Mouse (Mus musculus) CH12.LX (cell line): ENCODE results near the gene Kirrel3. TPM values are rescaled to one million over a fixed set of nuclear protein-coding genes. Genes with fewer than 3 reads are reported as not detected.

Source experiments
- DNase-seq: peaks from one replicate; pipeline ENCODE4 v3.0.0-alpha.2; 2013; ENCODE audit errors: extremely low read depth
- H3K27ac ChIP-seq: 2 replicates; pipeline ENCODE4 v1.5.1; 2012; ENCODE audit warnings: low read depth, mild to moderate bottlenecking, control low read depth, moderate library complexity; ENCODE audit not compliant: insufficient read depth
- H3K27me3 ChIP-seq: replicated peaks from 2 replicates; pipeline ENCODE3; 2012; ENCODE audit warnings: inconsistent platforms
- H3K36me3 ChIP-seq, 2 experiments: replicated peaks in 1 of 2; 2 replicates each; pipeline versions ENCODE3 to v1.6.1; 2012; ENCODE audit warnings: inconsistent platforms in 1 of 2, low read length in 1 of 2, mild to moderate bottlenecking in 1 of 2, mixed read lengths in 1 of 2, moderate library complexity in 1 of 2; ENCODE audit not compliant: control insufficient read depth in 1 of 2, insufficient read depth in 1 of 2
- H3K4me1 ChIP-seq, 2 experiments: 2 replicates each; pipeline ENCODE4 v1.6.1; 2012; ENCODE audit warnings: inconsistent platforms in 1 of 2, moderate library complexity in 1 of 2; ENCODE audit not compliant: insufficient read depth in 2 of 2, control insufficient read depth in 1 of 2
- H3K4me2 ChIP-seq: 2 replicates; pipeline ENCODE4 v1.6.1; 2012; ENCODE audit warnings: low read depth, mild to moderate bottlenecking, control low read depth; ENCODE audit not compliant: poor library complexity, insufficient read depth, severe bottlenecking
- H3K4me3 ChIP-seq, 3 experiments: fragments of 150-350 bp in 1 of 3; sonication (generic) in 1 of 3; replicated peaks in 1 of 3; 2 replicates each; pipeline versions ENCODE3 to v1.5.1; 2011 to 2012; ENCODE audit warnings: low read depth in 2 of 3, low read length in 2 of 3, mild to moderate bottlenecking in 2 of 3, moderate library complexity in 2 of 3, control low read depth in 1 of 3, improper control_type of control experiment in 1 of 3, inconsistent platforms in 1 of 3, mixed read lengths in 1 of 3; ENCODE audit not compliant: poor library complexity in 1 of 3
- H3K79me2 ChIP-seq: replicated peaks from 2 replicates; pipeline ENCODE4 v1.6.1; 2012; ENCODE audit warnings: mild to moderate bottlenecking, moderate library complexity; ENCODE audit not compliant: control insufficient read depth, poor library complexity, insufficient read depth, severe bottlenecking; ENCODE audit errors: extremely low read depth
- H3K9ac ChIP-seq: 2 replicates; pipeline ENCODE4 v1.6.1; 2012; ENCODE audit warnings: low read depth, mild to moderate bottlenecking, control low read depth, moderate library complexity; ENCODE audit not compliant: insufficient read depth
- H3K9me3 ChIP-seq: replicated peaks from 2 replicates; pipeline ENCODE3; 2012; ENCODE audit warnings: low read length, inconsistent platforms, mixed read lengths
- CHD2 ChIP-seq: IDR thresholded peaks from 2 replicates; pipeline ENCODE4 v1.6.1; 2011; ENCODE audit warnings: low read length, improper control_type of control experiment
- CTCF ChIP-seq, 2 experiments: IDR thresholded peaks in 1 of 2; conservative IDR thresholded peaks in 1 of 2; 2 replicates each; pipeline ENCODE4 v1.5.1; 2011 to 2012; ENCODE audit warnings: low read depth in 2 of 2, low read length in 2 of 2, improper control_type of control experiment in 1 of 2, inconsistent platforms in 1 of 2, mild to moderate bottlenecking in 1 of 2, moderate library complexity in 1 of 2
- E2F4 ChIP-seq: IDR thresholded peaks from 2 replicates; pipeline ENCODE4 v1.6.1; 2011; ENCODE audit warnings: low read depth, low read length, improper control_type of control experiment; ENCODE audit not compliant: insufficient replicate concordance
- ELF1 ChIP-seq: IDR thresholded peaks from 2 replicates; pipeline ENCODE4 v1.6.1; 2014; ENCODE audit warnings: low read depth, mild to moderate bottlenecking, inconsistent platforms, low read length, improper control_type of control experiment
- EP300 ChIP-seq: IDR thresholded peaks from 2 replicates; pipeline ENCODE4 v1.6.1; 2011; ENCODE audit warnings: low read length, improper control_type of control experiment
- ETS1 ChIP-seq: conservative IDR thresholded peaks from 2 replicates; pipeline ENCODE4 v1.6.1; 2012; ENCODE audit warnings: low read depth, mild to moderate bottlenecking, inconsistent platforms, low read length, improper control_type of control experiment, moderate library complexity
- JUND ChIP-seq: conservative IDR thresholded peaks from 2 replicates; pipeline ENCODE4 v1.6.1; 2011; ENCODE audit warnings: low read depth, low read length, improper control_type of control experiment
- MAFK ChIP-seq: IDR thresholded peaks from 2 replicates; pipeline ENCODE4 v1.6.1; 2011; ENCODE audit warnings: low read length, improper control_type of control experiment; ENCODE audit not compliant: insufficient replicate concordance
- MAZ ChIP-seq: IDR thresholded peaks from 2 replicates; pipeline ENCODE4 v1.6.1; 2012; ENCODE audit warnings: low read depth, mild to moderate bottlenecking, inconsistent platforms, low read length, improper control_type of control experiment, moderate library complexity
- MEF2A ChIP-seq: IDR thresholded peaks from 2 replicates; pipeline ENCODE4 v1.6.1; 2014; ENCODE audit warnings: low read depth, mild to moderate bottlenecking, inconsistent platforms, low read length, improper control_type of control experiment, borderline replicate concordance
- NELFE ChIP-seq: IDR thresholded peaks from 2 replicates; pipeline ENCODE4 v1.6.1; 2011; ENCODE audit warnings: low read depth, low read length, improper control_type of control experiment
- NRF1 ChIP-seq: IDR thresholded peaks from 2 replicates; pipeline ENCODE4 v1.6.1; 2014; ENCODE audit warnings: low read depth, mild to moderate bottlenecking, inconsistent platforms, low read length, improper control_type of control experiment, moderate library complexity
- POLR2AphosphoS2 ChIP-seq: IDR thresholded peaks from 2 replicates; pipeline ENCODE4 v1.6.1; 2011; ENCODE audit warnings: low read depth, low read length, improper control_type of control experiment
- RCOR1 ChIP-seq: conservative IDR thresholded peaks from 2 replicates; pipeline ENCODE4 v1.6.1; 2012; ENCODE audit warnings: low read depth, mild to moderate bottlenecking, inconsistent platforms, low read length, improper control_type of control experiment
- SIN3A ChIP-seq: IDR thresholded peaks from 2 replicates; pipeline ENCODE4 v1.6.1; 2012; ENCODE audit warnings: low read length, improper control_type of control experiment, inconsistent platforms
- SMC3 ChIP-seq: IDR thresholded peaks from 2 replicates; pipeline ENCODE4 v1.6.1; 2011; ENCODE audit warnings: low read depth, low read length, improper control_type of control experiment
- TBP ChIP-seq: conservative IDR thresholded peaks from 2 replicates; pipeline ENCODE4 v1.6.1; 2011; ENCODE audit warnings: low read depth, low read length, improper control_type of control experiment
- ZC3H11A ChIP-seq: IDR thresholded peaks from 2 replicates; pipeline ENCODE4 v1.6.1; 2012; ENCODE audit warnings: low read depth, mild to moderate bottlenecking, inconsistent platforms, low read length, improper control_type of control experiment
- ZMIZ1 ChIP-seq: IDR thresholded peaks from 2 replicates; pipeline ENCODE4 v1.6.1; 2012; ENCODE audit warnings: low read depth, mild to moderate bottlenecking, inconsistent platforms, low read length, improper control_type of control experiment
- dilution Hi-C: fragments of 300-500 bp; cut with MboI; formaldehyde crosslinking; loops from 2 replicates; pipeline ENCODE4 v1.14.3; 2020; ENCODE audit warnings: low sequenced_read_pairs; ENCODE audit not compliant: extremely low pct_unique_long_range_greater_than_20kb, extremely low pct_ligation_motif_present
- in situ Hi-C: fragments of 300-500 bp; cut with MboI; formaldehyde crosslinking; loops from 3 replicates; pipeline ENCODE4 v1.14.3; 2019; ENCODE audit warnings: low sequenced_read_pairs, low pct_ligation_motif_present, low pct_unique_long_range_greater_than_20kb, mixed read lengths
- polyA plus RNA-seq: library from polyadenylated mRNA; unstranded; fragments of >175 nt; gene quantifications from 2 replicates; pipeline ENCODE4 v1.2.1, GENCODE M21; 2012; ENCODE audit warnings: low read depth; ENCODE audit not compliant: insufficient read length
- total RNA-seq, 2 experiments: library from RNA; depleted of rRNA; stranded (reverse); fragments of 300-350 nt in 1 of 2; fragments of >200 nt in 1 of 2; gene quantifications; 2 replicates each; pipeline ENCODE4 v1.2.3; 2012 to 2014

The Kirrel3 gene
- total and polyA plus RNA-seq, 3 experiments, result not detected

DNA sequence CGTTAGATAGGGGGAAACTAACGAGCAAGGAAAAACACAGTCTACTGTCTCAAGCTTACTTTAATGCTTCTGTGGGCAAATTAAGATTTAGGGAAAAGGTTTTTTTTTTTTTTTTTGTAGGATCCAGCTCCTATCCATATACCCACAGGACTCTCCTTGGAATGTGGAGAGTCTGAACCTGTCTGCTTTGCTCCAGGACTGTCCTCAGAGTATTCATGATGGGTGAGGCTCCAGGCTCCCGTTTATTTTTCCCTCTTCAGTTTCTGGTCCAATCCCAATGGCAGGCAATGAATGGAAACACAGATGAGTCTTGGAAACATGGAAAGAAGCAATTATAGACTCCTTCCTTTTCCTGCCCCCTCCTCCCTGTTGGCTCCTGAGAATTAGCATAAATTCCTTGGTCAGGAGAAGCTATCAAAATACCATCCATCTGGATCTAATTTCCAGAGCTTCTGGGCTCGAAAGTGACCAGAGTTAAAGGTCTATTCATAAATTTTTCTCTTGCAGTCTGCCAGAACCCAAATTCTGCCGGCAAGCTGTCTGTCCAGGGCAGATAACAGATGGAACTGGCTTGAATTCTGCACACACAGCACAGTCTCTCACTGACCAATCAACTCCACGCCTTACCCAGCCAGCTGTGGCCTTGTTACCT, 312.1 kb downstream of the Kirrel3 start:
- Histone ChIP-seq H3K9me3 (no peaks in the 10 kb centered on the region), H3K9ac (no peak overlapping the region), H3K4me3 (no peak overlapping the region), H3K27me3 (peaks cover 91% of the 10 kb centered on the region), H3K27ac (no peak overlapping the region), H3K4me1 (no peaks in the 10 kb centered on the region), H3K79me2 (no peaks in the 10 kb centered on the region), H3K36me3 (no peaks in the 10 kb centered on the region), H3K4me2 (no peak overlapping the region)
- dilution Hi-C loops, result no loop called here
- no peak for DNase-seq
- no peak for TF ChIP-seq MEF2A
- TF ChIP-seq NRF1, result no peak
- in situ Hi-C loops, result no loop called here

DNA sequence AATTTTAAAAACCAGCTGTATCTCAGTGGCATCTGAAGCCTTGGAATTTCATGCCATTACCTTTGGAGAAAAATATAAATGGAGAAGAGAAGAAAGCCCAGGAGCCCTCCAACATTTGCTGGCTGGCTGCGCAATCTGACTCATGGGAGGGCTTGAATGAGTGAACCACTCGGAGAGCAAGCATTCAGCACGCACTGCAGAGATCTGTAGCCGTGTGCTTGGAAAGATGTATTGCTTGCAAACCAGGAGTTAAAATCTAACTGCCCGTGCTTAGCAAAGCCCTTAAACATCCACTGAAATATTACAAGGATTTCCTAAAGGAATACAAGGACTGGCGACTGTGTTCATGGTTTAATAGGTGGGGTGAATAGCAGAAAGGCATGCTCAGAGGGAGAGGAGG, 316.0 kb downstream of the Kirrel3 start:
- in situ Hi-C loops (no loop called here), dilution Hi-C loops (no loop called here)
- Histone ChIP-seq H3K4me3 (no peak overlapping the region), H3K79me2 (no peaks in the 10 kb centered on the region), H3K36me3 (no peaks in the 10 kb centered on the region), H3K27me3 (peaks cover 91% of the 10 kb centered on the region), H3K4me2 (no peak overlapping the region), H3K9ac (no peak overlapping the region), H3K4me1 (no peaks in the 10 kb centered on the region), H3K9me3 (no peaks in the 10 kb centered on the region), H3K27ac (no peak overlapping the region)
- no peak for DNase-seq
- TF ChIP-seq E2F4 (no peak), TBP (no peak), SIN3A (no peak), CTCF (conservative IDR thresholded peaks at IDR 0.05 in 1 of 2, IDR thresholded peaks at IDR 0.05 in 1 of 2; ENCODE audit: low read depth in 2 of 2, low read length in 2 of 2) (no peak), MAFK (no peak), ETS1 (no peak), MAZ (no peak), ZMIZ1 (no peak), ZC3H11A (no peak), RCOR1 (no peak), NRF1 (no peak), EP300 (no peak), CHD2 (no peak), SMC3 (no peak), ELF1 (no peak), JUND (no peak), POLR2AphosphoS2 (no peak), NELFE (no peak)
